Mouse (Mus musculus): ENCODE measurements at regions not wholly inside any gene's neighbourhood (a gene's known extent, or its start where the extent isn't known, plus 50 kb on each side); places are given as distances from the start of the nearest gene placed in this dataset.

GRCm38 (mm10) chr13:46139251-46139650 lies 134.3 kb upstream of the Stmnd1 start:
- TF ChIP-seq CTCF (IDR thresholded peaks at IDR 0.05; ENCODE audit: borderline replicate concordance, control insufficient read depth, extremely low read depth, insufficient read depth, low read length, poor library complexity) (no peak), POLR2A (IDR thresholded peaks at IDR 0.05; ENCODE audit: control insufficient read depth, extremely low read depth, insufficient read depth, low read length, poor library complexity) (no peak)
